Mouse (Mus musculus) neutrophil, adult 65 days (primary cell): Measurements from ENCODE around the gene Prkch. TPM values are rescaled to one million over a fixed set of nuclear protein-coding genes. Genes with fewer than 3 reads are reported as not detected.

ENCODE experiments used
- total RNA-seq: library from RNA; stranded (reverse); gene quantifications from 2 replicates; pipeline ENCODE4 v1.2.4, GENCODE M21; 2023

Prkch gene
- 6.8 and 10.6 TPM in 2 replicates for total RNA-seq

DNA sequence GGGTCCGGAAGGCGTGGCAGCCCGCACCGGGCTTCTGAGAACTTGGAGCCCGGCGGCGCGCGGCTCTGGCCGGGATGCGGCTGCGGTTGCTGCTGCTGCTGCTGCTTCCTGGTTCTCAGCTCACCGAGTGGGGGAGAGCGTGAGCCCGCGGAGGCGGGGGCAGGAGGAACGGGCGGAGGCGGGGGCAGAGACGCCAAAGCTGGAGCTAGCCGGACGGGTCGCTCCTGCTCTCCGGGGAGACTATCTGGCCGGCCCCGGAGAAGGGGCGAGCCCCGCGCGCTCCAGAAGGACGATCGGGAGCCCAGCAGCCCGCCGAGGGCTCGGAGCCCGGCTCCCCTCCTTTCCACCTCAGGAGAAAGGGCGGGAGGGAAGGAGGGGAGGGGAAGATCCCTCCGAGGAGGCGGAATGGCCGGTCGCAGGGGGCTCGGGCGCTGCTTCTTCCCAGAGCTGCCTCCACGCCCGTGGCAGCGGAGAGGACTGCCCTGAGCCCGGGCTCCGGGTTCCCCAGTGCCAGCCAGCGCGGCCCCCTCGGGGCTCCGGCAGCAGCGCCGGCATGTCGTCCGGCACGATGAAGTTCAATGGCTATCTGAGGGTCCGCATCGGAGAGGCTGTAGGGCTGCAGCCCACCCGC is at the start of gene Prkch:
TSS of gene Prkch (plus strand) at position 187 of the 631 bp plus-strand sequence.

DNA sequence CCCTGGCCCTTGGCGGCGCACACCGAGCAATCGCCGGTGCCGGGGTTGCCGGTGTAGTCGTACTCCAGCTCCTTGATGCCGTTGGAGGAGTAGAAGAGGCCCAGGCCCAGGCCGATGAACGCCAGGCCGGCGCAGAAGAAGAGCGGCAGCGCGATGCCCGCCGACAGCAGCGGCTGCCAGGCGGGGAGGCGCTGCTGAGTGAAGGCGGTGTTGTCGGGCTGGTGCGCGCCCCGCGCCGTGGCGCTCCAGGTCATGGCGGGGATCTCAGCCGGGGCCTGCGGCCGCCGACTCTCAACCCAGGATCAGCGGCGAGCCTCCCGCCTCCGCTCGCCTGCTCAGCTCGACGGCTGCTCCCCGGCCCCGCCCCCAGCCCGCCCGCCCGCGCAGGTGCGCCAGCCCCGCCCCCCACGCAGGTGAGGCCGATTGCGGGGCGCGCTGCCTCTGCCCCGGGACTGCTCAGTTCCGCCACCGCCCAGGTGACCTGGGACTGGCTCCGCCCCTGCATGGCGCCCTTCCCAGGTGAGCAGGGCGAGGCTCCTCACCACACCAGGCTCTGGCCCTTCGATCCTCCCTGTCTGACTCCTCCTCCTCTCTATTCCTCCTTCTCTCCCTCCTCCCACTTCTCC is 38.4 kb upstream of the Prkch start, which contains the start of gene Tmem30b:
TSS of gene Tmem30b (minus strand) at position 307 of the 626 bp plus-strand sequence.

Other genes starting within 250 kb of the Prkch start
- gene Tmem30b, start 38.4 kb upstream of the Prkch start, total RNA-seq: not detected in 2 replicates